Mouse (Mus musculus): ENCODE data around the gene Klf15.

DNA sequence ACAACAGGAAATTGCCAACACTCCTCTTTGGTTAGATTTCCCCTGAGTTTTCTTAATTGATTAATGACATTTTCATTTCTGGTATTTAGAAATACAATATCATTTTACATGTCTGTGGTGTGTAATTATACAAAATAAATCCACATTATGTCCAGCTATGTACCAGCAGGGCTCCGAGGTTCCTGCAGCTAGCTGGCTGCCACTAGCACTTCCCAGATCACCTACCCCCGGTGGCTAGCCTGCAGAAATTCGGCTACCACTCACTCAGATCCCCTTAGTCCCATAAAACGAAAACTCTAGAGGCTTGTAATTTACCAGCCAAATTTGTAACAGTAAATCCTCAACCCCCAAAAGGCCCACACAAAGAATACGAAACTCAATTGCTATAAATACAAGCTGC lies 57.0 kb downstream of the Klf15 start:
- TF ChIP-seq POU5F1 (IDR thresholded peaks at IDR 0.05; ENCODE audit: borderline replicate concordance, low read length) (no peak), CTCF (conservative IDR thresholded peaks at IDR 0.05; ENCODE audit: low read length) (no peak)

Data from E14TG2a.4 (cell line).